In the genomic region with DNA sequence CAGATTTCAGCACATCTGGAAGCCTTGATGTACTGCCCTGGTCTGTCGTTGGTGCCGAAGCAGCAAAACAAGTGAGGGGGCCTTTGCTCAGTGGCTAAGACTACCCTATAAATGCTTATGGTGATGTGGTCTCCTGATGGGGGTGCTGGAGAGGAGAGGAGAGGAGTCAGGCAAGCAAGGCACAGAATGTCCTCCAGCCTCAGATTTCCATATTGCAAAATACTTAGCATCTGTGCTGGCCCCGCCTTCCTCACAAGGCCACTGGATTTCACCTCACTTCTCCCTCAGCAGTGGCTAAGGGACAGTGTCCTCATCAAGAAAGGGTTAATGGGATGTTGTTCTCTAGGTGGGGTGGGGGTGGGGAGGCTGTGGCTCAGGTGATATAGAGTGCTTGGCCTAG, we compare ENCODE assay signal across 26 mouse cellular contexts. TPM values are rescaled to one million over a fixed set of nuclear protein-coding genes. Genes with fewer than 3 reads are reported as not detected.
DNase-seq lines count a peak whose midpoint lies in the region; ATAC-seq and TF ChIP-seq lines count a peak whose summit lies in the region.
"Had no signal": no experiment of that assay in that cellular context is flagged by ENCODE, and none has a peak within 500 bp of the region (broad histone marks: within the 10 kb centered on the region; RNA-seq: fewer than 3 reads in every experiment).

No protein-coding gene starts in this region.

- H3K9me3 ChIP-seq in heart, embryonic 12.5 days (replicated peaks) = no peaks in the 10 kb centered on the region
- no peaks in the 10 kb centered on the region for H3K9me3 ChIP-seq in liver, embryonic 12.5 days (replicated peaks)
- H3K9me3 ChIP-seq: embryonic facial prominence, embryonic 13.5 days; forebrain, embryonic 10.5 days; forebrain, embryonic 15.5 days; liver, embryonic 15.5 days; megakaryocyte, embryonic 14.5 days; midbrain, embryonic 12.5 days had no signal

- intact Hi-C loops in heart, postnatal 25 days (cut with DNase I) = loop anchor here (2.0 to 5.0 kb wide), 2 partner anchors 40 to 84 kb away; no protein-coding TSS in a partner anchor

- no peak for TF ChIP-seq CTCF in layer of hippocampus, adult 2 months (conservative IDR thresholded peaks at IDR 0.05)

- peaks cover 60% of the 10 kb centered on the region for H3K36me3 ChIP-seq in heart, embryonic 12.5 days
- peaks cover 74% of the 10 kb centered on the region for H3K36me3 ChIP-seq in liver, embryonic 12.5 days

- WGBS in heart, embryonic 12.5 days = 87% methylated on average over 3 of the region's 3 CpGs
- 88% methylated on average over 3 of the region's 3 CpGs for WGBS in liver, embryonic 12.5 days (ENCODE audit: insufficient replicate concordance)

- H3K4me2 ChIP-seq in heart, embryonic 12.5 days = no peak overlapping the region
- H3K4me2 ChIP-seq in liver, embryonic 12.5 days = no peak overlapping the region
- H3K4me2 ChIP-seq: embryonic facial prominence, embryonic 13.5 days; forebrain, embryonic 15.5 days; liver, embryonic 15.5 days; lung, embryonic 14.5 days; midbrain, embryonic 12.5 days had no signal

- H3K4me3 ChIP-seq in heart, embryonic 12.5 days = no peak overlapping the region
- no peak overlapping the region for H3K4me3 ChIP-seq in layer of hippocampus, adult 2 months
- no peak overlapping the region for H3K4me3 ChIP-seq in liver, embryonic 12.5 days
- H3K4me3 ChIP-seq: embryonic facial prominence, embryonic 13.5 days; forebrain, embryonic 10.5 days; forebrain, embryonic 15.5 days; liver, embryonic 15.5 days; megakaryocyte, embryonic 14.5 days; midbrain, embryonic 12.5 days had no signal

- no peaks in the 10 kb centered on the region for H3K27me3 ChIP-seq in heart, embryonic 12.5 days (replicated peaks)
- H3K27me3 ChIP-seq in liver, embryonic 12.5 days (replicated peaks) = no peaks in the 10 kb centered on the region
- H3K27me3 ChIP-seq: embryonic facial prominence, embryonic 13.5 days; forebrain, embryonic 15.5 days; liver, embryonic 15.5 days; megakaryocyte, embryonic 14.5 days; midbrain, embryonic 12.5 days; Patski had no signal

- peak; percentile 43 to 67 for DNase-seq in adrenal gland, adult (ENCODE audit: inconsistent age in 2 of 2, low spot score in 1 of 2)
- DNase-seq in adrenal gland, postnatal 25 days = no peak
- DNase-seq in heart, postnatal 25 days (ENCODE audit: low spot score) = no peak
- no peak for DNase-seq in layer of hippocampus, adult 2 months (ENCODE audit: low spot score in 2 of 2)
- DNase-seq in layer of hippocampus, postnatal 10 days (ENCODE audit: low spot score in 2 of 2) = no peak
- DNase-seq: cerebellum, adult 11 months; kidney, adult 9 months; kidney, postnatal 10 days; layer of hippocampus, adult 9-11 months; liver; lung, embryonic 14.5 days; lung, postnatal 36 days; thymus, adult 2 months; thymus, postnatal 36 days had no signal

- peak overlapping the region; percentile 29; the same call in 1 of the 2 replicates for H3K27ac ChIP-seq in heart, embryonic 12.5 days (ENCODE audit: poor library complexity, severe bottlenecking)
- H3K27ac ChIP-seq in layer of hippocampus, adult 2 months = peak overlapping the region; percentile 70
- no peak overlapping the region for H3K27ac ChIP-seq in liver, embryonic 12.5 days
- H3K27ac ChIP-seq: embryonic facial prominence, embryonic 13.5 days; forebrain, embryonic 10.5 days; forebrain, embryonic 15.5 days; liver, embryonic 15.5 days had no signal

- no peak for ATAC-seq in heart, embryonic 12.5 days (ENCODE audit: insufficient number of reproducible peaks, low FRiP score)
- 0 out of 2 replicates have a peak, but pooled peaks have one; percentile 2 for ATAC-seq in monocyte, adult 5-6 weeks (replicated peaks; ENCODE audit: insufficient number of reproducible peaks, low FRiP score, low TSS enrichment, poor library complexity, severe bottlenecking)
- ATAC-seq in liver, embryonic 12.5 days = no peak
- ATAC-seq: forebrain, embryonic 15.5 days; hindbrain, embryonic 16.5 days; intestine, postnatal 0 days; Patski had no signal

- 0 out of 2 replicates have a peak overlapping the region, but pooled peaks have one; percentile 0 for H3K9ac ChIP-seq in heart, embryonic 12.5 days
- H3K9ac ChIP-seq in liver, embryonic 12.5 days = no peak overlapping the region
- H3K9ac ChIP-seq: embryonic facial prominence, embryonic 13.5 days; forebrain, embryonic 15.5 days; liver, embryonic 15.5 days; lung, embryonic 14.5 days; midbrain, embryonic 12.5 days had no signal

- H3K4me1 ChIP-seq in heart, embryonic 12.5 days (replicated peaks) = peaks cover 17% of the 10 kb centered on the region
- H3K4me1 ChIP-seq in liver, embryonic 12.5 days = peaks cover 9% of the 10 kb centered on the region

RNA-seq across cellular contexts. Expression of gene Mef2d, which starts 30.3 kb away (rescaled TPM):
- total RNA-seq in adrenal gland, postnatal 25 days (2021) = 104 TPM in 2 replicates
- 53.5 and 56.6 TPM in 2 replicates for polyA plus RNA-seq in heart, embryonic 12.5 days (2016; fragmentation: Nextera tagmentation; extraction: Ambion mirVana)
- total RNA-seq in heart, postnatal 25 days (2021) = 100 to 1,000 TPM; 111 to 122 TPM
- total RNA-seq in layer of hippocampus, adult 2 months (2021) = 100 to 1,000 TPM; 206 to 210 TPM
- total RNA-seq in layer of hippocampus, postnatal 10 days (2021) = 100 to 1,000 TPM; 125 to 126 TPM
- total RNA-seq in monocyte, adult 5-6 weeks (2017) = 94.8 to 111 TPM (median 99.0 TPM) in 3 replicates
- polyA plus RNA-seq in liver, embryonic 12.5 days (2016; fragmentation: Nextera tagmentation; extraction: Ambion mirVana) = 12.1 and 13.6 TPM in 2 replicates

Comparison
In these comparisons a context has a peak if more than half of its experiments do, and no peak if none do; other contexts are left out.
1. DNase-seq: peak in adrenal gland, adult (2 of 2); none in adrenal gland, postnatal 25 days (single experiment), heart, postnatal 25 days (single experiment), layer of hippocampus, adult 2 months (0 of 2) and layer of hippocampus, postnatal 10 days (0 of 2).